Mouse (Mus musculus): ENCODE data around the gene Diexf. TPM values are rescaled to one million over a fixed set of nuclear protein-coding genes. Genes with fewer than 3 reads are reported as not detected.

Diexf gene
- 25.6 and 28.2 TPM in 2 replicates for total RNA-seq (2012; rRNA removed)

DNA sequence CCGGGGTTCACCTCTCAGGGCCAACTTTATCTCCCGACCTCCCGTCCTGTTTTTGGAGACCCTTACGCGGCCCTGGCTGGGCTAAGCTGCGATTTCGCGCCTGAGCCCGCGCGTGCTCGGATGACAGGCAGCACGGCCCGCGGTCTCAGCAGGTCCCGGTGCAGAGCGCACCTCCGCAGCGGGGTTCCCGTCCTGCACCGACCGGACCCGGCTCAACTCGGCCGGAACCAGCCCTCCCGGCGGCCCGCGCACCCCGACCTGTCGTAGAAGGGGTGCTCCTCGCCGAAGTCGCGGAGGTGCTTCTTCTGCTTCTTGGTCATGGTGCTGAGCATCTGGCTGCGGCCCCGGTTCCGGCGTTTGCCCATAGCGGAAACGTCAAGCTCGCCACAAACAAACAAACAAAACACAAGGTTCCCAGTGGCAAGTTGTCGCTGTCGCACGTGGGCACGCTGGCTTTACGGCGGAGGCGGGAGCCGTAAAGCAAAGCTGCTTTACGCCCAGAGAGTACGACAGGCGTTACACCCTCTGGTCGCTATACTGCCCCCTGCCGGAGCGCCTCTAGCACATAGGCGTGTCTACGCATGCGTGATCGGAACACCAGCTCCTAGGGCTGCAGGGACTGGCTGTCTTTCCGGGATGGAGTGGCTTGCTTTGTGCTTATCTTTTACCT lies at the start of gene Diexf:
Gene Diexf (minus strand): TSS at position 487 of the 670 bp plus-strand sequence.
- TF ChIP-seq ZC3H11A (IDR thresholded peaks at IDR 0.05; ENCODE audit: borderline replicate concordance, low read depth, low read length): no peak
- no peak for TF ChIP-seq CHD2 (IDR thresholded peaks at IDR 0.05; ENCODE audit: low read depth, low read length)
- TF ChIP-seq MAFK (IDR thresholded peaks at IDR 0.05; ENCODE audit: insufficient read depth, low read depth, low read length): no peak
- peak; percentile 82 for TF ChIP-seq ZNF384 (IDR thresholded peaks at IDR 0.05; ENCODE audit: low read depth, low read length)
- peak; percentile 74; the same call in 1 of the 2 replicates for TF ChIP-seq HCFC1 (IDR thresholded peaks at IDR 0.05; ENCODE audit: borderline replicate concordance, insufficient read depth, low read length)
- H3K9ac ChIP-seq (ENCODE audit: insufficient read depth, low read depth, low read length, poor library complexity, severe bottlenecking): peak within 1 kb of the TSS; percentile 95
- DNase-seq (ENCODE audit: low read depth, low spot score): peak; percentile 99
- H3K9me3 ChIP-seq (ENCODE audit: control insufficient read depth, insufficient read depth, low read depth, low read length): no peaks in the 10 kb centered on the region
- peaks cover 0 to 2% of the 10 kb centered on the region in 2 experiments; a peak in 3 of 4 replicates for H3K4me1 ChIP-seq (ENCODE audit: control insufficient read depth in 2 of 2, insufficient read depth in 2 of 2, low read length in 2 of 2, poor library complexity in 1 of 2)
- H3K27ac ChIP-seq (ENCODE audit: insufficient read depth, low read depth, low read length, poor library complexity, severe bottlenecking): peak within 1 kb of the TSS; percentile 4; the same call in 1 of the 2 replicates
- peaks cover 13% of the 10 kb centered on the region; the same call in 1 of the 2 replicates for H3K36me3 ChIP-seq (ENCODE audit: control insufficient read depth, insufficient read depth, low read length, poor library complexity, severe bottlenecking)
- H3K4me3 ChIP-seq (ENCODE audit: insufficient read depth in 1 of 2, low read depth in 1 of 2, low read length in 2 of 2, poor library complexity in 1 of 2, severe bottlenecking in 1 of 2): peak within 1 kb of the TSS; percentile 91 to 97
- in situ Hi-C loops (cut with MboI; ENCODE audit: low sequenced_read_pairs in 2 of 2, unreplicated experiment in 2 of 2): no loop called here

DNA sequence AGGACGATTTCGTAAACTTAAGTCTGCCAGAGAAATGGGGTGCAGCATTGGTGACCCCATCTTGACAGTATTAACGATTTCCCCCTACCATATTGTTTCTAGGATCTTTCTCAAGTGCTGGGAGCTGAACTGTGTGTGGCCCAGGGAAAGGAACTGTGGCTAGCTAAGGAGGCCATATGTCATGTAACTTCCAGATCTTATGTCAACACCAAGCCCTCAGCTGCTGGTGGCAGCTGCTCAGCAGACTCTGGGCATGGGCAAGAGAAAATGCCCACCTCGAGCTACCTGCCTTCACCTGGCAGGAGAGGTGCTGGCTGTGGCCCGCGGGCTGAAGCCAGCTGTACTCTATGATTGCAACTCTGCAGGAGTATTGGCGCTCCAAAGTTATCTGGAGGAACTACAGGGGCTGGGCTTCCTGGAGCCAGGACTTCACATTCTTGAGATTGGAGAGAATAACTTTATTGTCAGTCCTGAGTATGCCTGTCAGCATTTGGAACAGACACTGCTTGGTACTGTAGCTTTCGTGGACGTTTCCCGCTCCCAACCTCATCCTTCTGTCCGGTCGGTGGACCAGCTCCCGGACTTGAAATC lies 44.2 kb upstream of the Diexf start:
- Histone ChIP-seq H3K9me3 (ENCODE audit: control insufficient read depth, insufficient read depth, low read depth, low read length) (no peaks in the 10 kb centered on the region), H3K4me3 (ENCODE audit: insufficient read depth in 1 of 2, low read depth in 1 of 2, low read length in 2 of 2, poor library complexity in 1 of 2, severe bottlenecking in 1 of 2) (peak overlapping the region; percentile 76 to 98), H3K9ac (ENCODE audit: insufficient read depth, low read depth, low read length, poor library complexity, severe bottlenecking) (peak overlapping the region; percentile 73; the same call in 1 of the 2 replicates), H3K4me1 (ENCODE audit: control insufficient read depth in 2 of 2, insufficient read depth in 2 of 2, low read length in 2 of 2, poor library complexity in 1 of 2) (peaks cover 0 to 2% of the 10 kb centered on the region in 2 experiments; a peak in 2 of 4 replicates), H3K36me3 (ENCODE audit: control insufficient read depth, insufficient read depth, low read length, poor library complexity, severe bottlenecking) (no peaks in the 10 kb centered on the region), H3K27ac (ENCODE audit: insufficient read depth, low read depth, low read length, poor library complexity, severe bottlenecking) (no peak overlapping the region)
- no peak for TF ChIP-seq MAFK (IDR thresholded peaks at IDR 0.05; ENCODE audit: insufficient read depth, low read depth, low read length)
- no peak for TF ChIP-seq ZNF384 (IDR thresholded peaks at IDR 0.05; ENCODE audit: low read depth, low read length)
- TF ChIP-seq HCFC1 (IDR thresholded peaks at IDR 0.05; ENCODE audit: borderline replicate concordance, insufficient read depth, low read length): no peak
- no peak for TF ChIP-seq CHD2 (IDR thresholded peaks at IDR 0.05; ENCODE audit: low read depth, low read length)
- TF ChIP-seq ZC3H11A (IDR thresholded peaks at IDR 0.05; ENCODE audit: borderline replicate concordance, low read depth, low read length): no peak
- in situ Hi-C loops (cut with MboI; ENCODE audit: low sequenced_read_pairs in 2 of 2, unreplicated experiment in 2 of 2): no loop called here
- DNase-seq (ENCODE audit: low read depth, low spot score): no peak

DNA sequence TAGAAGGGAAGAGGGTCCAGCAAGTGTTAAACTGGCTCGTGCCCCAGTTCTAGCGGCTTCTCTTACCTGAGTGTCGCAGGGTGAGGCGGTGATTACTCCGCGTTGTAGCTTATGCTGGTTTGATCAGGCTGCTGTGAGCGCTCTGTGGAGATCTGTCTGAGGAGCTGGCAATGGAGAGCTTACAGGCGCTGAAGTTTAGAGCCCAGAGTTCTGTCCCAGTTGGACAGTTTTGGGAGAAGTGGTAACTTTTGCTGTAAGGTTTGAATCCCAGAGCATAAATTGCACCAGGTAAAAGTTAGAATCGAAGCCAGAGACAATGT lies 43.7 kb upstream of the Diexf start:
- no peak overlapping the region for H3K27ac ChIP-seq (ENCODE audit: insufficient read depth, low read depth, low read length, poor library complexity, severe bottlenecking)
- H3K9me3 ChIP-seq (ENCODE audit: control insufficient read depth, insufficient read depth, low read depth, low read length): no peaks in the 10 kb centered on the region
- no peak for DNase-seq (ENCODE audit: low read depth, low spot score)
- H3K9ac ChIP-seq (ENCODE audit: insufficient read depth, low read depth, low read length, poor library complexity, severe bottlenecking): peak overlapping the region; percentile 73
- H3K36me3 ChIP-seq (ENCODE audit: control insufficient read depth, insufficient read depth, low read length, poor library complexity, severe bottlenecking): no peaks in the 10 kb centered on the region
- TF ChIP-seq MAFK (IDR thresholded peaks at IDR 0.05; ENCODE audit: insufficient read depth, low read depth, low read length) (no peak), ZNF384 (IDR thresholded peaks at IDR 0.05; ENCODE audit: low read depth, low read length) (no peak), CHD2 (IDR thresholded peaks at IDR 0.05; ENCODE audit: low read depth, low read length) (no peak), ZC3H11A (IDR thresholded peaks at IDR 0.05; ENCODE audit: borderline replicate concordance, low read depth, low read length) (no peak), HCFC1 (IDR thresholded peaks at IDR 0.05; ENCODE audit: borderline replicate concordance, insufficient read depth, low read length) (no peak)
- peaks cover 0 to 2% of the 10 kb centered on the region in 2 experiments; a peak in 2 of 4 replicates for H3K4me1 ChIP-seq (ENCODE audit: control insufficient read depth in 2 of 2, insufficient read depth in 2 of 2, low read length in 2 of 2, poor library complexity in 1 of 2)
- H3K4me3 ChIP-seq (ENCODE audit: insufficient read depth in 1 of 2, low read depth in 1 of 2, low read length in 2 of 2, poor library complexity in 1 of 2, severe bottlenecking in 1 of 2): peak overlapping the region; percentile 76 to 98
- in situ Hi-C loops (cut with MboI; ENCODE audit: low sequenced_read_pairs in 2 of 2, unreplicated experiment in 2 of 2): no loop called here

DNA sequence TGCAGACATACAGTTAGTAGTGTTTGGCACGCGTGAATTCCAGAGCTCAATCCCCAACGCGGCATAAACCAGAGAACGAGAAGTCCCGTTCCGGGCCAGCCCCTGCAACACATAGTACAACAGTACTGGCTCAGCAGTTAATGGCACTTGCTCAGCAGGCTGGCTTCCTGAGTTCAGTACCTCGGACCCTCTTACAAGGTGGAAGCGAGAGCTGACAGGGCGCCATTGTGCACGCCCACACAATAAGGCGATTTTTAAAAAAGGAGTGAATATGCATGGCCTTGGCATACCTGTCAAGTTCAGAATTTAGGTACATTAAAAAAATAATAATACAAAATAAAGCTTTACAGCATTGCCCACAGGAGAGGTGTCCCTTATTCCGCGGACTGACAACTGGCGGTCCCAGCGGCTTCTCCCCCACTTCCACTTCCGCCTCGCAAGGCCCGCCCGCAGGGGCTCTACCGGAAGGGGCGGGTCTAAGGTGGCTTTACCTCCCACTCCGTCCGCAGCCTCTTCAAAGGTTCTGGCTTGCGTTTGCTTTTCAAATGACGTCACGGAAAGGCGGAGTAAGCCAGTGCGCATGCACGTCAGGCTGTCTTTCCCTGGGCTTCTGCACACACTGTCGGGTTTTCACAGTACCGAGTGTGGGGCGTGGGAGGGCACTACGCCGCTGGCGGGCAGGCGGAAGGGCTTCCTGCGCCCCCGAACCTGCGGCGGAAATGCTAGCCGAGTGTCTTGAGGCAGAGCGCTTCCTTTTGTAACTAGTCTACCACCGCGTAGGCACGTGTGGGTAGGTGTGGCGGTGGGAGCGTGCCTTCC lies 43.1 kb upstream of the Diexf start:
- peaks cover 0 to 2% of the 10 kb centered on the region in 2 experiments; a peak in 2 of 4 replicates for H3K4me1 ChIP-seq (ENCODE audit: control insufficient read depth in 2 of 2, insufficient read depth in 2 of 2, low read length in 2 of 2, poor library complexity in 1 of 2)
- peak overlapping the region; percentile 93 to 98 for H3K4me3 ChIP-seq (ENCODE audit: insufficient read depth in 1 of 2, low read depth in 1 of 2, low read length in 2 of 2, poor library complexity in 1 of 2, severe bottlenecking in 1 of 2)
- TF ChIP-seq ZNF384 (IDR thresholded peaks at IDR 0.05; ENCODE audit: low read depth, low read length) (no peak), CHD2 (IDR thresholded peaks at IDR 0.05; ENCODE audit: low read depth, low read length) (no peak), MAFK (IDR thresholded peaks at IDR 0.05; ENCODE audit: insufficient read depth, low read depth, low read length) (no peak), ZC3H11A (IDR thresholded peaks at IDR 0.05; ENCODE audit: borderline replicate concordance, low read depth, low read length) (no peak)
- in situ Hi-C loops (cut with MboI; ENCODE audit: low sequenced_read_pairs in 2 of 2, unreplicated experiment in 2 of 2): no loop called here
- no peaks in the 10 kb centered on the region for H3K36me3 ChIP-seq (ENCODE audit: control insufficient read depth, insufficient read depth, low read length, poor library complexity, severe bottlenecking)
- no peaks in the 10 kb centered on the region for H3K9me3 ChIP-seq (ENCODE audit: control insufficient read depth, insufficient read depth, low read depth, low read length)
- DNase-seq (ENCODE audit: low read depth, low spot score): peak; percentile 99
- H3K27ac ChIP-seq (ENCODE audit: insufficient read depth, low read depth, low read length, poor library complexity, severe bottlenecking): no peak overlapping the region
- peak overlapping the region; percentile 96 for H3K9ac ChIP-seq (ENCODE audit: insufficient read depth, low read depth, low read length, poor library complexity, severe bottlenecking)
